Mouse (Mus musculus) testis, adult 2 months (tissue): Measurements from ENCODE around the gene Tspan6. TPM values are rescaled to one million over a fixed set of nuclear protein-coding genes. Genes with fewer than 3 reads are reported as not detected.

Experiments used
- H3K27ac ChIP-seq: fragments of 200-500 bp; 2 replicates; pipeline ENCODE4 v1.5.1; 2012; ENCODE audit warnings: low read depth, low read length; ENCODE audit not compliant: control insufficient read depth, insufficient read depth
- H3K27me3 ChIP-seq: fragments of 200-500 bp; 2 replicates; pipeline ENCODE4 v1.6.1; 2012; ENCODE audit warnings: mild to moderate bottlenecking, low read length, moderate library complexity; ENCODE audit not compliant: control insufficient read depth, insufficient read depth
- H3K36me3 ChIP-seq: fragments of 200-500 bp; 2 replicates; pipeline ENCODE4 v1.6.1; 2012; ENCODE audit warnings: mild to moderate bottlenecking, low read length; ENCODE audit not compliant: control insufficient read depth, insufficient read depth
- H3K4me1 ChIP-seq: fragments of 200-500 bp; 2 replicates; pipeline ENCODE4 v1.6.1; 2012; ENCODE audit warnings: low read length; ENCODE audit not compliant: control insufficient read depth, insufficient read depth
- H3K4me3 ChIP-seq: fragments of 200-500 bp; 2 replicates; pipeline ENCODE4 v1.5.1; 2012; ENCODE audit warnings: low read depth, mild to moderate bottlenecking, low read length, moderate library complexity, mixed read lengths; ENCODE audit not compliant: control insufficient read depth
- CTCF ChIP-seq: fragments of 200-500 bp; IDR thresholded peaks from 2 replicates; pipeline ENCODE4 v1.5.1; 2012; ENCODE audit warnings: low read depth, mild to moderate bottlenecking, inconsistent platforms, low read length, moderate library complexity; ENCODE audit not compliant: control insufficient read depth, insufficient read depth, insufficient replicate concordance
- POLR2A ChIP-seq: fragments of 200-500 bp; IDR thresholded peaks from 2 replicates; pipeline ENCODE4 v1.6.1; 2012; ENCODE audit warnings: low read depth, mild to moderate bottlenecking, inconsistent platforms, low read length, moderate library complexity; ENCODE audit not compliant: control insufficient read depth
- polyA plus RNA-seq: library from polyadenylated mRNA; depleted of rRNA; stranded (reverse); fragments of >200 nt; gene quantifications from 2 replicates; pipeline ENCODE4 v1.2.3, GENCODE M21; 2012

The Tspan6 gene
- polyA plus RNA-seq, 1 experiment, result 125 TPM

DNA sequence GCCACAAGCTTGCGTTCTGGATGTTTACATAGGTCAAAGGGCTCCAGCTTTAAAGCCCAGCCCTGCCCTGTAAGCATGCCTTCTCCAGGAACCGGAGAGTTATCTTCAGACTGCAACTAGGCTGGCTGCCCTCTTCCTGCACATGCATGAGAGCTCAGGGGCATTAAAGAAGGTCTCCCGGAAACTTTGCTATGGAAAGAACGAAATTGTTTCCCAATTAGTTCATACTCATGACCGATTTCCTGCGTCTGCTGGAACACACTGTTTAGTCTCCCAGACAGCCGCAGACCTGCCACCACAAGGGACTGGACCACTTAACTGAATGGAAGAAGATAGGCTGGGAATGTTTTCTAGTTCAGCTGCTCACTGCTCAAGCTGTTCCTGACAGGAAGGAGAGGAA lies 16.0 kb upstream of the Tspan6 start:
- Histone ChIP-seq H3K36me3 (no peaks in the 10 kb centered on the region), H3K4me3 (no peak overlapping the region), H3K27me3 (no peaks in the 10 kb centered on the region), H3K4me1 (no peaks in the 10 kb centered on the region), H3K27ac (no peak overlapping the region)
- no peak for TF ChIP-seq POLR2A

- Histone ChIP-seq H3K27ac (no peak overlapping the region), H3K36me3 (no peaks in the 10 kb centered on the region), H3K4me1 (no peaks in the 10 kb centered on the region), H3K27me3 (no peaks in the 10 kb centered on the region), H3K4me3 (no peak overlapping the region)
- TF ChIP-seq CTCF (no peak), POLR2A (no peak)
Observed at GRCm38 (mm10) chrX:133913006-133913405, 14.8 kb upstream of the Tspan6 start.

DNA sequence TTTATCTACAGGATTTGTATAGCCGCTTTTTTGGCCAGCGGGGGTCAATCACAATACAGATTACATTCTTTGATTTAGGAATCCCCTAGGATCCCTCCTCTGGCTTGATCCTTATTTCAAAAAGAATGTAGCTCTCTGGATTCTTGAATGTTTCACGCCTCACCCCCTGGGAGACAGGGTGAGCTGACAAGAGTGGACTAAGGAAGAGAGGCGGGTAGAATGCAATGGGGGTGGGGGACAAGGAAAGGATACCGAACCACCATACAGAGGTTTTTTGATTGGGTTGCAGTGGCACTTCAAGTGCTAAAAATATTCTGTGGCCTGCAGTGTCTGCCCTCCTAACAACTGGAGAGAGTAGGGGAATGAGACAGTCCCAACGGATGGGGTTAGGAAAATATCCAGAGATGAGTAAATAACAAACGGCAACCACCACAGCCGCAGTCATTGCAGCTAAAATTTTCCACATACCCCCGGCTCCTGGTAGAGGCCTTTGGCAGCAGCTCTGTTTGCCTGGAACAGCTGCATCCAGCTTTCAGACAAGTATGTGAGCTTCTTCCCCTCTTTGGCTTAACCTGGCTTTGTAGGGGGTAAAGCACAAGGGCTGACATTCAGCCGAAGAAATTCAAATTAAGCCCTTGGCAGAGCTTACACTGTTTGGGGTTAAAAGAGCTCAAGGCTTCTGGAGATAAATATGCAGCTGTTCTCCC lies 13.3 kb upstream of the Tspan6 start:
- no peaks in the 10 kb centered on the region for H3K36me3 ChIP-seq
- no peak overlapping the region for H3K4me3 ChIP-seq
- no peaks in the 10 kb centered on the region for H3K4me1 ChIP-seq
- no peak overlapping the region for H3K27ac ChIP-seq
- no peaks in the 10 kb centered on the region for H3K27me3 ChIP-seq
- TF ChIP-seq POLR2A (no peak), CTCF (no peak)

GRCm38 (mm10) chrX:133908261-133908660 lies 10.0 kb upstream of the Tspan6 start, which contains the start of gene Srpx2:
TSS of gene Srpx2 (plus strand) at chrX:133908426.
- H3K4me1 ChIP-seq, result no peaks in the 10 kb centered on the region
- no peaks in the 10 kb centered on the region for H3K27me3 ChIP-seq
- TF ChIP-seq CTCF (no peak), POLR2A (no peak)
- H3K4me3 ChIP-seq, result no peak within 1 kb of the TSS
- no peaks in the 10 kb centered on the region for H3K36me3 ChIP-seq
- H3K27ac ChIP-seq, result no peak within 1 kb of the TSS

DNA sequence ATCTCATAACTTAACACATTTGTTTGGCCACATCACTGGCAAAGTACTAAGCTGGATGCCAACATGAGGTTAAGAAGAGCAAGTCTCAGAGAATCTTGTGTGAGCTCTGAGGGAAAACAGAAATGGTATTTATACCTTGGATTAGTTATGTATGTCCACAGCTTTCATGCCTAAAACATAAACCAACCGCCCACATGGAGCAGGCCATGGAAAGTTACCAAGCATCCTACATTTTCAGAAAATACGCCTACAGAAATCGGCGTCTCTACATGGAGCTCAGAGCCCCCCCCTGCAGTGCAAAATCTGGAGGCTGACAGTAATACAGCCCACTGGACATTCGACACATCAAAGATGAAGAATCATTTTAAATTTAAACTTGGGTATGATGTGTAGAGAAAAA lies 10.1 kb downstream of the Tspan6 start:
- Histone ChIP-seq H3K27ac (no peak overlapping the region), H3K36me3 (no peaks in the 10 kb centered on the region), H3K4me3 (no peak overlapping the region), H3K4me1 (no peaks in the 10 kb centered on the region), H3K27me3 (no peaks in the 10 kb centered on the region)
- TF ChIP-seq POLR2A (no peak), CTCF (no peak)

DNA sequence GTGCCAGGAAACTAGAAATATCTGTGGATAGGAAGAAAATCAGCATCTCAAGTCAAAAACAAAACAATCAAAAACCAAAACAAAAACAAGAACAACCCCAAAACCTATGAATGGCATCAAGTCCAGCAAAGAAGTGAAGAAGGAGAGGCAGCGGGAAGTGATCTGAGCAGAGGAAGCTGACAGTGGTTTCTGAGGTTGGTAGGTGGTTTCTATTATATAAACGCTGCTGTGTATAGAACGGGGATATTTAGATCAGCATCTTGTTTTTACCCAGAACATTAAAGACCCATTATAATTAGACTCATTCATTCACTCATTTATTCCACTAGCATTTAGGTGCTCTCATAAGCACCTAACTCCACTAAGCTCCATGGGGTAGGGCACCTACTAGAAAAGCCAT lies 10.9 kb downstream of the Tspan6 start:
- no peaks in the 10 kb centered on the region for H3K4me1 ChIP-seq
- H3K27ac ChIP-seq, result no peak overlapping the region
- H3K36me3 ChIP-seq, result no peaks in the 10 kb centered on the region
- TF ChIP-seq POLR2A (no peak), CTCF (no peak)
- no peaks in the 10 kb centered on the region for H3K27me3 ChIP-seq
- no peak overlapping the region for H3K4me3 ChIP-seq

DNA sequence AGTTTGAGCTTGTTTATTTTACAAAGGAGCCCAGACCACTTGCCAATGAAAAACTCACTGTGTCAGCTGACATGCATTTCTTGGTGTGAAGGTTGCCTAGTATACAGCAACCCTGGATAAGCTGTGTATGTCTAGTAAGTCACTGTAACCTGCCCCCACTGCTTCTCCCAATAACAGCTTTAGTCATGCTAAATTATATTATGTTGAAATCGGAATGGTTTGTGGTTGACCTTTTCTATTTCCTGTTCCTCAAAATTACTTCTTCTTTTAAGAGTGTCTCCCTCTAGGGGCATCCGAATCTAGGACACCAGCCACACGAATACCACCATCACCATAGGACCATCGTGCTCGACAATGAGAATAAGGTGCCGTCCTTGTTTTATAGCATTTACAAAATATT lies 28.5 kb downstream of the Tspan6 start:
- TF ChIP-seq POLR2A (no peak), CTCF (no peak)
- H3K4me3 ChIP-seq, result no peak overlapping the region
- no peaks in the 10 kb centered on the region for H3K27me3 ChIP-seq
- H3K27ac ChIP-seq, result no peak overlapping the region
- no peaks in the 10 kb centered on the region for H3K36me3 ChIP-seq
- no peaks in the 10 kb centered on the region for H3K4me1 ChIP-seq
